Mouse (Mus musculus) C2C12 (cell line): Measurements from ENCODE around the gene Serpina6. TPM values are rescaled to one million over a fixed set of nuclear protein-coding genes. Genes with fewer than 3 reads are reported as not detected.
A peak's percentile ranks its signal among the peaks of the same experiment; 100 is the strongest.
"Not testable (repeated sequence)": the region's sequence is repeated elsewhere in the genome, so short reads cannot be mapped to it uniquely, and the experiment has no call there.

Experiments
- H3K27me3 ChIP-seq: one replicate; pipeline ENCODE4 v1.6.1; 2011; ENCODE audit not compliant: control insufficient read depth, insufficient read depth, insufficient read length
- H3K36me3 ChIP-seq: one replicate; pipeline ENCODE4 v1.6.1; 2011; ENCODE audit not compliant: control insufficient read depth, insufficient read depth
- H3K4me3 ChIP-seq: one replicate; pipeline ENCODE4 v1.5.1; 2011; ENCODE audit warnings: mild to moderate bottlenecking, control low read depth; ENCODE audit not compliant: poor library complexity, insufficient read depth, severe bottlenecking
- H3K79me2 ChIP-seq: one replicate; pipeline ENCODE4 v1.6.1; 2011; ENCODE audit not compliant: control insufficient read depth, insufficient read depth
- H3K79me3 ChIP-seq: one replicate; pipeline ENCODE4 v1.6.1; 2011; ENCODE audit warnings: low read depth, control low read depth
- H3ac ChIP-seq: one replicate; pipeline ENCODE3; 2011; ENCODE audit warnings: low read depth; ENCODE audit not compliant: control insufficient read depth, insufficient read length
- CEBPB ChIP-seq: IDR thresholded peaks from one replicate; pipeline ENCODE4 v1.6.1; 2011; ENCODE audit warnings: low read depth, mild to moderate bottlenecking, control low read depth, moderate library complexity
- CTCF ChIP-seq: IDR thresholded peaks from one replicate; pipeline ENCODE4 v1.5.1; 2011; ENCODE audit not compliant: control insufficient read depth, insufficient read depth, insufficient read length
- FOSL1 ChIP-seq: IDR thresholded peaks from one replicate; pipeline ENCODE4 v1.8.0; 2011; ENCODE audit warnings: mild to moderate bottlenecking, low read length; ENCODE audit not compliant: poor library complexity, insufficient read depth, severe bottlenecking
- MAX ChIP-seq: IDR thresholded peaks from one replicate; pipeline ENCODE4 v1.6.1; 2011; ENCODE audit warnings: mild to moderate bottlenecking, control low read depth
- MYOD1 ChIP-seq: IDR thresholded peaks from one replicate; pipeline ENCODE4 v1.6.1; 2011; ENCODE audit warnings: low read depth; ENCODE audit not compliant: control insufficient read depth, insufficient read length
- MYOG ChIP-seq: IDR thresholded peaks from one replicate; pipeline ENCODE4 v1.6.1; 2011; ENCODE audit not compliant: control insufficient read depth, insufficient read length; ENCODE audit errors: extremely low read depth
- USF1 ChIP-seq: IDR thresholded peaks from one replicate; pipeline ENCODE4 v1.6.1; 2011; ENCODE audit warnings: low read depth, mild to moderate bottlenecking, control low read depth, moderate library complexity
- polyA plus RNA-seq: library from polyadenylated mRNA; unstranded; fragments of >200 nt; fragmentation: generic; extraction: Trizol; gene quantifications from one replicate; pipeline ENCODE4 v1.2.1, GENCODE M21; 2012; ENCODE audit warnings: missing spikeins

Serpina6 gene
- polyA plus RNA-seq, 1 experiment: 0.06 TPM

DNA sequence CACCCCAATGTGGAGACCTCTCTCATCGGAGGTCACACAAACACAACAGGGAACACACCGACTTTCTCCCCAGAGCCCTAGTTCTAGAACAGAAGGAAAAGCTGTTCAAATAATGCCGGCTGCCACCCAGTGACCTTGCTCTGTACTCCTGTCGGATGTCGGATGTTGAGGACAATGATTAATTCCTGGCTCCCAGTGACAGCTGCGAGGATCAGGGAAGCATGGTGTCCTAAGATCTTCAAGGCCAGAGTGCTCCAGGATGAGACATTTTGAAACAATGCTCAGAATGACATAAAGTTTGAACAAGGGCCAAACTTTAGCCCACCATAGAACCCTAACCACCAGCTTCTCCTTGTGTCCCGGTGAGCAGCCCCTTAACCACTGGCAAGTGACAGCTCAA, 30.0 kb upstream of the Serpina6 start:
- TF ChIP-seq FOSL1: no peak
- peak; percentile 88 for TF ChIP-seq MYOD1
- TF ChIP-seq USF1: no peak
- Histone ChIP-seq H3K79me2 (no peaks in the 10 kb centered on the region), H3K27me3 (no peaks in the 10 kb centered on the region), H3K79me3 (no peaks in the 10 kb centered on the region), H3K4me3 (no peak overlapping the region), H3ac (no peak overlapping the region), H3K36me3 (no peaks in the 10 kb centered on the region)

- Histone ChIP-seq H3K4me3 (no peak overlapping the region), H3ac (no peak overlapping the region), H3K36me3 (no peaks in the 10 kb centered on the region), H3K79me2 (no peaks in the 10 kb centered on the region), H3K27me3 (no peaks in the 10 kb centered on the region), H3K79me3 (no peaks in the 10 kb centered on the region)
- TF ChIP-seq CEBPB (no peak), MYOG (no peak), USF1 (no peak), MYOD1 (no peak), CTCF (no peak), MAX (no peak), FOSL1 (no peak)
These were observed 29.0 kb upstream of the Serpina6 start for GRCm38 (mm10) chr12:103686050-103686449.

GRCm38 (mm10) chr12:103685386-103685785, 28.4 kb upstream of the Serpina6 start:
- H3K4me3 ChIP-seq: no peak overlapping the region
- no peaks in the 10 kb centered on the region for H3K36me3 ChIP-seq
- H3ac ChIP-seq: no peak overlapping the region
- H3K27me3 ChIP-seq: no peaks in the 10 kb centered on the region
- no peak for TF ChIP-seq MAX
- no peak for TF ChIP-seq MYOD1
- no peak for TF ChIP-seq USF1
- no peak for TF ChIP-seq CTCF
- no peak for TF ChIP-seq MYOG
- TF ChIP-seq CEBPB: no peak
- no peak for TF ChIP-seq FOSL1
- no peaks in the 10 kb centered on the region for H3K79me3 ChIP-seq
- H3K79me2 ChIP-seq: no peaks in the 10 kb centered on the region

DNA sequence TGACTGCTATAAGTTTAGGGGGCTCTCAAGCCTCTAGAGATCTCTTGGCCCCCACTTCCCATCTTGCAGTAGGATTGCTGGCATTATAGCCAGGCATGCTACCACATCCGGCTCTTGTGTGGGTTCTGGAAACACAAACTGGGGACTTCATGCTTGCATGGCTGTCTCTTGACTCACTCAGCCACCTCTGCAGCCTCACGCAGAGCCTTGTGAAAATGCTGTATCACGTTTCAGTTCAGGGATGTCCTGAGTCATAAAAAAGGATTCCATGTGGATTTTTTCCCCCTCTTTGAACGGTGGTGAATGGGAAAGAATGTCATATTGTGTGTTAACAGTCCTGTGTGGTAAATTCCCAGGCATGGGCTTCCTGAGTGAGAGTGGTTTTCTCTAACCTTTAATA, 26.8 kb upstream of the Serpina6 start:
- Histone ChIP-seq H3K79me2 (no peaks in the 10 kb centered on the region), H3K27me3 (no peaks in the 10 kb centered on the region), H3K36me3 (no peaks in the 10 kb centered on the region), H3K79me3 (no peaks in the 10 kb centered on the region), H3K4me3 (no peak overlapping the region), H3ac (no peak overlapping the region)
- no peak for TF ChIP-seq USF1
- no peak for TF ChIP-seq CTCF
- TF ChIP-seq CEBPB: peak; percentile 32
- peak; percentile 86 for TF ChIP-seq MAX
- peak; percentile 48 for TF ChIP-seq MYOD1
- peak; percentile 91 for TF ChIP-seq FOSL1
- TF ChIP-seq MYOG: no peak

GRCm38 (mm10) chr12:103681739-103682138, 24.7 kb upstream of the Serpina6 start:
- Histone ChIP-seq H3ac (no peak overlapping the region), H3K36me3 (no peaks in the 10 kb centered on the region), H3K4me3 (no peak overlapping the region), H3K79me3 (no peaks in the 10 kb centered on the region), H3K79me2 (no peaks in the 10 kb centered on the region), H3K27me3 (no peaks in the 10 kb centered on the region)
- TF ChIP-seq CTCF: no peak

DNA sequence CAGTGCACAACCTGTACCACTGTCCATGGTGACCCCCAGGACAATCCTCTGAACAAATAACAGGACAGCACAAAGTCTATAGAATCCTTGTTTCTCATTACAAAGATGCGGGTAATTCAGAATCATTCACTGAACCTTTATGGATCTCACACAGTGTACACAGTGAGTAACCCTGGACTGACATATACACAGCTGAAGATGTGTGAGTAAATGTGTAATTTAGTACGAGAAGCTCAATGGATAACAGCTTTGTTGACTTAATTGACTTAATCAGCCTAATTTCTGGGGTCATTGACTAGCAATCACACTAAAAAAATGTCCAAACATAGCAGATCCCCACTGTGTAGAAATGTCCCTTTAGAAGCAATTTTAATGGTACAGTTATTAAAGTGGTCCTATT, 24.2 kb upstream of the Serpina6 start:
- no peak overlapping the region for H3K4me3 ChIP-seq
- H3ac ChIP-seq: no peak overlapping the region
- no peaks in the 10 kb centered on the region for H3K79me2 ChIP-seq
- H3K27me3 ChIP-seq: no peaks in the 10 kb centered on the region
- TF ChIP-seq CTCF (no peak), MAX (no peak), USF1 (no peak)
- H3K79me3 ChIP-seq: no peaks in the 10 kb centered on the region
- H3K36me3 ChIP-seq: no peaks in the 10 kb centered on the region

- not testable (repeated sequence) for H3ac ChIP-seq, H3K36me3 ChIP-seq, H3K79me3 ChIP-seq, H3K27me3 ChIP-seq, H3K79me2 ChIP-seq, H3K4me3 ChIP-seq
These were observed 22.8 kb upstream of the Serpina6 start for GRCm38 (mm10) chr12:103679853-103680252.
